Mouse (Mus musculus) forebrain, embryonic 16.5 days (tissue): ENCODE measurements around the gene Rps17. TPM values are rescaled to one million over a fixed set of nuclear protein-coding genes. Genes with fewer than 3 reads are reported as not detected.

Source experiments
- ATAC-seq: fragments of 200-750 bp; cut with Nextera tagmentation; 2 replicates; pipeline ENCODE4 v1.8.0; 2017; ENCODE audit warnings: mild to moderate bottlenecking, moderate library complexity
- H3K27ac ChIP-seq: fragments of 300-500 bp; sonication (generic); 2 replicates; pipeline ENCODE4 v1.5.1; 2014; ENCODE audit warnings: low read length, control low read depth
- H3K27me3 ChIP-seq: fragments of 300-500 bp; sonication (generic); replicated peaks from 2 replicates; pipeline ENCODE4 v1.6.1; 2014; ENCODE audit warnings: low read length; ENCODE audit not compliant: control insufficient read depth, insufficient read depth
- H3K36me3 ChIP-seq: fragments of 300-500 bp; sonication (generic); 2 replicates; pipeline ENCODE4 v1.6.1; 2014; ENCODE audit not compliant: control insufficient read depth, insufficient read depth
- H3K4me1 ChIP-seq: fragments of 300-500 bp; sonication (generic); replicated peaks from 2 replicates; pipeline ENCODE4 v1.6.1; 2014; ENCODE audit warnings: low read length; ENCODE audit not compliant: control insufficient read depth, insufficient read depth
- H3K4me2 ChIP-seq: fragments of 300-500 bp; sonication (generic); 2 replicates; pipeline ENCODE4 v1.6.1; 2014; ENCODE audit warnings: mild to moderate bottlenecking, low read length, control low read depth
- H3K4me3 ChIP-seq: fragments of 300-500 bp; sonication (generic); replicated peaks from 2 replicates; pipeline ENCODE4 v1.5.1; 2014; ENCODE audit warnings: mild to moderate bottlenecking, low read length, control low read depth
- H3K9ac ChIP-seq: fragments of 300-500 bp; sonication (generic); replicated peaks from 2 replicates; pipeline ENCODE4 v1.6.1; 2014; ENCODE audit warnings: low read depth, low read length, control low read depth
- H3K9me3 ChIP-seq: fragments of 300-500 bp; sonication (generic); 2 replicates; pipeline ENCODE4 v1.6.1; 2016; ENCODE audit warnings: low read length; ENCODE audit not compliant: control insufficient read depth
- WGBS: fragments of 180-500 bp; shearing (Covaris S2); extraction: QIAGEN DNeasy Blood & Tissue Kit; methylation state at CpG from one replicate; pipeline ENCODE4 v1.1.7; 2014; 5-methylcytosine and 5-hydroxymethylcytosine counted together
- polyA plus RNA-seq: library from polyadenylated mRNA; unstranded; fragments of >200 nt; fragmentation: Nextera tagmentation; extraction: Ambion mirVana; gene quantifications from 2 replicates; pipeline ENCODE4 v1.2.1, GENCODE M21; 2015

Gene Rps17
- polyA plus RNA-seq, 1 experiment from 2014 or later: 718 TPM

DNA sequence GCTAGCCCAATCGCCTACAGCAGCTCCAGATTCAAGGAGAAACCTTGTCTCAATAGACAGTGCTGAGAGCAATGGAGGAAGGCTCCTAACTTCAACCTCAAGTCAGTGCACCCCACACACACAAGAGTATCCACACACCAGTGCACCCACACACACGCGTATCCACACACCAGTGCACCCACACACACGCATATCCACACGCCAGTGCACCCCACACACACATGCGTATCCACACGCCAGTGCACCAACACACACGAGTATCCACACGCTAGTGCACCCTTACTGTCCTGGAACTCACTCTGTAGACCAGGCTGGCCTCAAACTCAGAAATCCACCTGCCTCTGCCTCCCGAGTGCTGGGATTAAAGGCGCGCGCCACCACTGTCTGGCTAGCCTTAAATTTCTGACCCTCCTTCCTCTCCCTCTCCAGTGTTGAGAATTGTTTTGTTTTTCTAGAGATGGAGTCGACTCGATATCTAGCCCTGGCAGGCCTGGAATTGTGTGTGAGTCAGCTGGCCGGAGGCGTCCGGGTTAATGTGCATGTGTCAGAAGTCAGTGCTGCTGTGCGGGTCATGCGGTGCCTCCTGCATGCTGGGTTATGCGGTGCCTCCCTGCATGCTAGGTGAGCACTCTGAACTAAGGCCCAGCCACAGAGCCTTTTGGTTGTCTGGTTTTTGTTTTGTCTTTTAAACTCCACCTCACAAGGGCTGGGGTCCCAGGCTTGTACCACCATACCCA is 7.1 kb downstream of the Rps17 start:
- Histone ChIP-seq H3K27me3 (no peaks in the 10 kb centered on the region), H3K4me2 (no peak overlapping the region), H3K9me3 (no peaks in the 10 kb centered on the region), H3K36me3 (peaks cover 21% of the 10 kb centered on the region), H3K4me1 (peaks cover 12% of the 10 kb centered on the region), H3K9ac (no peak overlapping the region), H3K4me3 (no peak overlapping the region), H3K27ac (no peak overlapping the region)
- ATAC-seq: no peak
- 97% methylated on average over 21 of the region's 21 CpGs for WGBS

DNA sequence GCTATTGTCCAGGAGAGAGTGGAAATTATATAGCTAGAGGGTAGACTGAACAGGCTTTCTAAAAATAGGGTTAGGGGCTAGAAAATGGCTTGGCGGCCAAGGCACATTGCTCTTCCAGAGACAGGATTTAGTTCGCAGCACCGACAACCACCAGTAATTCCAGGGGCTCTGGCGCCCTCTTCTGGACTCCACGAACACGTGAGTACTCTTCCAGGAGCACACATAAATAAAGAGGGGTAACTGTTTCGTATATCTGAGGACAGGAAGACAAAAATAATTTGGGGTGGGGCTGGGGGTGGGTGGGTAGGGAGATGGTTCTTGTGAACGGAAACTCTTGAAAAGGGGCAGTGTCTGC is 8.6 kb downstream of the Rps17 start:
- Histone ChIP-seq H3K4me1 (0 out of 2 replicates have a peak, but pooled peaks cover 3% of the 10 kb centered on the region), H3K27ac (no peak overlapping the region), H3K9me3 (no peaks in the 10 kb centered on the region), H3K27me3 (no peaks in the 10 kb centered on the region), H3K4me2 (no peak overlapping the region), H3K9ac (no peak overlapping the region), H3K36me3 (peaks cover 16% of the 10 kb centered on the region), H3K4me3 (no peak overlapping the region)
- ATAC-seq: no peak
- 38% methylated on average over 8 of the region's 8 CpGs for whole genome bisulfite sequencing

DNA sequence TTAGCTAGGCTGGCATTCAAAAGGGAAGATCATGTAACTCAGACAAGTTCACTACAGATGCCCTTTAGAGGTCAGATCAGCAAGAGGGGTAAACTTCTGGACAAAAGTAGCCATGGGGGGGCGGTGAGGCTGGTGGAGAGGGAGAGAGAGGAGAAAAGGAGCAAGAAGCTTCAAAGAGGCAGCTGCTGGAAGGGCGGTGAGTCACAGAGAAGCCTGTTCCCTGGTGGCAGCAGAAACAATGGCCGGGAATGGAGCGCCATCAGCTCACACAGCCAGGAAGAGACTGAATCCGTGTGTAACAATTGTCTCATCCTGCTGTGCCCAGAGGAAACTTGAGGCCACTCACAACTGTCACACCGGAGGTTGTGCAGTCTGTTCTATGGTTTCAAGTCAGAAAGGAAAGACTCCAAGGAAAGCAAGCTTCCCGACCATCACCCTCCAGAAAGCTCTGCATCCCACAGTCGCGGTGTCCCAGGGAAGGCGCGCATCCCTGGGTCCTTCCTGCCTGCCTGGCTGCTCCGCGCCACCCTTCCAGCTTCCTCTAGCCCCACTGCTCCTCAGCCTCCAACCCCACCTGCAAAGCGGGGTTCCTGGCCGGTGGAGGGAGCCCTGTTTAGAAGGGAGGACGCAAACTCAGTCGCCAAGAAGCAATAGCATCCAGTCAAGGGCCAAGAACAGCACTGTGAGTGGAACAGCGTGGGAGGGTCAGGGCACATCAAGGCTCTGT is 9.2 kb downstream of the Rps17 start:
- H3K27ac ChIP-seq: no peak overlapping the region
- H3K9ac ChIP-seq: no peak overlapping the region
- no peaks in the 10 kb centered on the region for H3K27me3 ChIP-seq
- no peaks in the 10 kb centered on the region for H3K9me3 ChIP-seq
- H3K4me1 ChIP-seq: 0 out of 2 replicates have a peak, but pooled peaks cover 2% of the 10 kb centered on the region
- no peak for ATAC-seq
- no peak overlapping the region for H3K4me3 ChIP-seq
- 51% methylated on average over 18 of the region's 18 CpGs for WGBS
- H3K4me2 ChIP-seq: no peak overlapping the region
- peaks cover 12% of the 10 kb centered on the region for H3K36me3 ChIP-seq

DNA sequence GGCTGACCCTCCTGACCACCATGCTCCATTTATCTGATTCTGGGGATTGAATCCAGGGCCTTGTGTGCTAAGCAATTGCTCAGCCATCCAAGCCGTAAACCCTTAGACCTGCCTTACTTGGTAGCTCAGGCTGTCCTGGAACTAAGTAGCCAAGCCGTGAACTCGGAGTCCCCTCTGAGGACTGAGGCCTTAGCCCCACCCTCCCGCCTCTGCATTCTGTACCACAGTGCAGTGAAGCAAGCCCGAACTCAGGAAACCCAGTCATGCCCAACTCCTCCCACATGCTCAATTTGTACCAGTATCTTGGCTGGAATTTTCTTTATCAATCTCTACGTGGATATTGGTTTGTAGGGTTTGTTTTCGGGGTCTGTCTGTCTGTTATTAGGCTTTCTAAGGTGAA is 13.2 kb downstream of the Rps17 start:
- H3K4me3 ChIP-seq: no peak overlapping the region
- no peaks in the 10 kb centered on the region for H3K27me3 ChIP-seq
- H3K4me2 ChIP-seq: no peak overlapping the region
- H3K9ac ChIP-seq: no peak overlapping the region
- no peak overlapping the region for H3K27ac ChIP-seq
- H3K9me3 ChIP-seq: no peaks in the 10 kb centered on the region
- 84% methylated on average over 7 of the region's 7 CpGs for WGBS
- H3K36me3 ChIP-seq: peaks cover 3% of the 10 kb centered on the region; the same call in 1 of the 2 replicates
- ATAC-seq: no peak
- H3K4me1 ChIP-seq: 0 out of 2 replicates have a peak, but pooled peaks cover 2% of the 10 kb centered on the region

DNA sequence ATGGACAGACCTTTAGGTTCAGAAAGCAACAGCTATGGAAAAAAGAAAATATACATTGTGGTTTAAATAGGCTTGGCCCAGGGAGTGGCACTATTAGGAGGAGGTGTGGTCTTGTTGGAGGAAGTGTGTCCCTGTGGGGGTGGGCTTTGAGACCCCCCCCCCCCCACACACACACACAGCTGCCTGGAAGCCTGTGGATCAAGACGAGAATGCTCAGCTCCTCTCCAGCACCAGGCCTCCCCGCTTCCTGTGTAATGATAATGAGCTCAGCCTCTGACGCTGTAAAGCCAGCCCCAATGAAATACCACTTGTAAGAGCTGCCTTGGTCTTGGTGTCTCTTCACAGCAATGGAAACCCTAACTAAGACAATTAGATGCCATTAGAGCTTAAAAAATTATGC is 14.3 kb downstream of the Rps17 start:
- no peak overlapping the region for H3K4me3 ChIP-seq
- 31% methylated on average over 3 of the region's 3 CpGs for WGBS
- no peaks in the 10 kb centered on the region for H3K27me3 ChIP-seq
- H3K9ac ChIP-seq: no peak overlapping the region
- H3K4me1 ChIP-seq: no peaks in the 10 kb centered on the region
- H3K4me2 ChIP-seq: no peak overlapping the region
- no peak overlapping the region for H3K27ac ChIP-seq
- no peak for ATAC-seq
- no peaks in the 10 kb centered on the region for H3K9me3 ChIP-seq
- peaks cover 3% of the 10 kb centered on the region; the same call in 1 of the 2 replicates for H3K36me3 ChIP-seq

DNA sequence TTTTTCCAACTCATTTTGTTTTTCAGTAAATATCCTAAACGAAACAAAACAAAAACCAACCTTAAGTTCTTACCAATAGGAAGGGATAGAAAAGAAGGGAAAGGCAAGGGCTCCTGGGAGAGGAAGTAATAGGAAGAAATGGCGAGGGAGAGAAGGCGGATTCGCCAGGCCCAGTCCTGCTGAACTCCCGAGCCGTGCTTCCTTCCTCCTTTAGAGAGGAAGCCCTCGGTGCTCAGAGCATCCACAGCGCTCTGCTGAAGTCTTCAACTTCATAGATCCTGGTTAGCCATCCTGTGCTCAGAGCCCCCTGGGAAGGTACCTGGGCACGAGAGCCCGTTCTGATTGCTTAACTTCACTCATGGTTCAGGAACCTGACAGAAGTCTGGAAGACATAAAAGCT is 17.4 kb downstream of the Rps17 start:
- H3K27me3 ChIP-seq: no peaks in the 10 kb centered on the region
- peaks cover 3% of the 10 kb centered on the region; the same call in 1 of the 2 replicates for H3K36me3 ChIP-seq
- no peaks in the 10 kb centered on the region for H3K9me3 ChIP-seq
- no peak for ATAC-seq
- no peak overlapping the region for H3K4me3 ChIP-seq
- WGBS: 86% methylated on average over 10 of the region's 10 CpGs
- H3K27ac ChIP-seq: no peak overlapping the region
- H3K4me2 ChIP-seq: no peak overlapping the region
- H3K4me1 ChIP-seq: no peaks in the 10 kb centered on the region
- no peak overlapping the region for H3K9ac ChIP-seq

DNA sequence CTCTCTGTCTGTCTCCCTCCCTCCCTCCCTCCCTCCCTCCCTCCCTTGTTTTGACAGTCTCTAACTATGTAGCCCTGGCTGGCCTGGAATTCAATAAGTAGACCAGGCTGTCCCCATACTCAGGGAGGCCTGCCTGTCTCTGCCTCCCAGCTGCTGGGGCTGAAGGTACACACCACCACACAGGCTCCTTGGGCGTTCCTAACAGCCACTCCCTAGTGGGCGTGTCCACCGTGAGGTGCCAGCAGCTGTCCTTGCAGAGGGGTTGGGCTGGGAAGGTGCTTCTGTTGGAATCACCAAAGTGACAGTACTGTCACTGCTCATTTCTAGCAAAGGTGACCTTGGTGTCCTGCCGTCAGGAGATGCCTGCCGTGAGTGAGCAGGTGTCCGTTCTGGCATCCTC is 18.2 kb downstream of the Rps17 start:
- Histone ChIP-seq H3K27ac (no peak overlapping the region), H3K9me3 (no peaks in the 10 kb centered on the region), H3K4me1 (no peaks in the 10 kb centered on the region), H3K4me3 (no peak overlapping the region), H3K36me3 (no peaks in the 10 kb centered on the region), H3K9ac (no peak overlapping the region), H3K27me3 (no peaks in the 10 kb centered on the region), H3K4me2 (no peak overlapping the region)
- 88% methylated on average over 6 of the region's 6 CpGs for WGBS
- ATAC-seq: no peak

DNA sequence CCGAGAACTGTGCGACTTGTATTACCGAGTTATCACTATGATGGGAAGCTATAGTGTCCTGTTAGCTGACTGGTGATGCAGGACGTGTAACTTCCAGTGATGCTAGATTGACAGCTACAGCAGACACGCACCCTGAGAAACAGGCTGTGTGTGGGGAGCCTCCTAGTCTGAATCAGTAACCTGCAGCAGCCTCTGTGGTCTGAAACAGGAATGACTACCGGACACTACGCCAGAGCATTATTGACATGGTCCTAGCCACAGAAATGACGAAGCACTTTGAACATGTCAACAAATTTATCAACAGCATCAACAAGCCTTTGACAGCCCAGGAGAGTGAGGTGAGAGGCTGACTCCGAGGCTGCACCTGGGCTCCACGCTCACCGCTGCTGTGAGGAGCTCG is 19.0 kb downstream of the Rps17 start:
- Histone ChIP-seq H3K4me3 (no peak overlapping the region), H3K27me3 (no peaks in the 10 kb centered on the region), H3K4me2 (no peak overlapping the region), H3K9ac (no peak overlapping the region), H3K9me3 (no peaks in the 10 kb centered on the region), H3K27ac (no peak overlapping the region), H3K4me1 (no peaks in the 10 kb centered on the region), H3K36me3 (no peaks in the 10 kb centered on the region)
- WGBS: 94% methylated on average over 12 of the region's 12 CpGs
- no peak for ATAC-seq

DNA sequence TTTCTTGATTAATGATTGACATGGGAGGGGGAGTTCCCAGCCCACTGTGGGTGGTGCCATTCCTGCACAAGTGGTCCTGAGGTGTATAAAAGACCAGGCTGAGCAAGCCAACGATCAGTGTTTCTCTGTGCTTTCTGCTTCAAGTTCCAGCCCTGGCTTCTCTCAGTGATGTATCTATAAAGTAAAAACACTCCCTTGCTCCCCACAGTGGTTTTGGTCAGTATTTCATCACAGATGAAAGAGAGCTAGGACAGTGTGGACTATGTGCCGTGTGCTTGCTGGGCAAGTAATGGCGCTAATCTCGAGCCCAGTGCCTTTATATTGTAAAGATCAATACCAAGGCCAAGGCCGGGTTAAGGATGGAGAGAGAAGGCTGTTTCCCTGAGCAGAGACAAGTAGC is 23.3 kb downstream of the Rps17 start:
- no peak overlapping the region for H3K4me3 ChIP-seq
- no peak overlapping the region for H3K4me2 ChIP-seq
- no peak overlapping the region for H3K27ac ChIP-seq
- no peaks in the 10 kb centered on the region for H3K36me3 ChIP-seq
- no peak overlapping the region for H3K9ac ChIP-seq
- H3K4me1 ChIP-seq: no peaks in the 10 kb centered on the region
- no peaks in the 10 kb centered on the region for H3K9me3 ChIP-seq
- no peak for ATAC-seq
- WGBS: 83% methylated on average over 5 of the region's 5 CpGs
- no peaks in the 10 kb centered on the region for H3K27me3 ChIP-seq
